Mouse (Mus musculus) brain, embryonic 18.5 days (tissue): ENCODE data around the gene Pou2f3.

Source experiments
- DNase-seq: peaks from one replicate; pipeline ENCODE4 v3.0.0-alpha.2; 2012; ENCODE audit warnings: low read depth, low spot score

Gene Pou2f3

DNA sequence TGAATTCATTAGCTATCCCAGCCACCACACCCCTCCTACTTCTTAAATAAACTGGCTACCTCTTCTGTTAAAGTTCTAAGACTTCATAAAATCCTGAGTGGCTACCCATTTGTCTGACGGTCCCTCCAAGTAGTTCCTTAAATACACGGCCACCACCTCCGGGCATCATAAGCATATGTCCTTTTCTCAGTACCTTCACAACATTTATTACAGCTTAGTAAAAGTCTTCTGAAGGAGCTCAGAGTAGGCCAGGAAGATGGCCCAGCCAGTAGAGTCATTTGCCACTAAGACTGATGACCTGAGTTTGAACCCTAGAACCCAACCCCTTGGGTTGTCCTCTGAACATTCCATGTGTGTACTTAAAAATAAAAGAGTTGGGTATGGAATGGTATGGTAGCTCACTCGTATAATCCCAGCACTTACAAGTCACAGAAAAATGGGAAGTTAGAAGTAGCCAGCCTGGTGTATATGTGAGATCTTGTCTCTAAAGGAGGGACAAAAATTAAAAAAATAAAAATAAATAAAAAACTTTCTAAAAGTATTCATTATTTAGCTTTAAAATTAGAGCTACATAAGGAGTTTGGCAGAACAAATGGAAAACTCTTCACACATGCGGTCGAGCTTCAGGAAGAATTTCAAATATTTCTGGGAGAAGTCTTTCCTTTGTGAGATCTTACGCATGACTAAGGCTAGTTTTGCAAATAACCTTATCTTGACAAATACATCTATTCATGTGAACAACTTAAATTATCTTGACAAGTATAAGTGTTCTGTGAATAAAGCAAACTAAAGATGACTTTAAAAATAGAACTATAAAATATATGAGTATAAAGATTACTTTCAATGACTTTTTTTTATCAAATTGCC lies 125.4 kb downstream of the Pou2f3 start:
- no peak for DNase-seq

DNA sequence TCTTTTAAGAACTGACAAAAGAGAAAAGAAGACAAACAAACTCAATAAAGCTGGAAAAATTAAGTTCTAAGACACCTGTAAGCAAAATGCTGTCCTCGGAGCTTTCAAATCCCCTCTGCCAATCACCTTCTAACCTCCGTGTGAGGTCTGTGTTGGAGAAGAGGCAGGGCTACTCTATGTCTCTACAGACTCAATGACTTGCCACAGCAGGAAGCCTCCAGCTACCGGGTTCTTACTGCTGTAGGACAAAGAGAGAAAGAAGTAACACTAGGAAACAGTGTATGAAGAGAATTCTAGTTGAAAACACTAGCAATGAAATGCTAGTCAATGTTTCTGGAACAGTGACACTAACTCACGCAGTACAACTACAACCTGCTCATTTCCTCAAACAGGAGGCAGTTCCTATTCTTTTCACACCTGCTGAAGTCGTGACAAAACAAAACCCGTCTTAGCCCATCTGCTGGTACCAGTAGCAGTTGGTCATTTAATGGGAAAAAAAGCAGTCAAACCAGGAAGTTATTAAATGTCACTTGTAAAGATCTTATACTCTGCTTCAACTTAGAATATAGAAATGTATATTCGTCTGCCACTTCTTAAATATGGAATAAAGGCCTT lies 126.6 kb downstream of the Pou2f3 start:
- DNase-seq = no peak

DNA sequence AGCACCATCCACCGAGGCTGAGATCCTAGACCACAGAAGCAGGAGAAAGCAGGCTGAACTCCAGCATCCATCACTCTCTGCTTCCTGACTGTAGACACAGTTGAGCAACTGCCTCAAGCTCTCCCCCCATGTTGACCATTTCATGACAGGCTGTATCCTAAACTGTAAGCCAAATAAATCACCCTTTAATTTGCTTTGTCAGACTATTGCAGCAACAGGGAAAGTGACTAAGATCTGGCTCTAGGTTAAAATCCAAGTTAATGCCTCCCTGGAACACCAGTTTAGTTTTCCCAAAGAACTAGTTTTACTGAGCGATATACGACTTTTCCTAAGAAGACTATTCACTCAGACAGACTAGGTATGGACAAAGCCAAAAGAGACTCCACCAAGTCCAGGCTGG lies 131.5 kb downstream of the Pou2f3 start:
- no peak for DNase-seq

DNA sequence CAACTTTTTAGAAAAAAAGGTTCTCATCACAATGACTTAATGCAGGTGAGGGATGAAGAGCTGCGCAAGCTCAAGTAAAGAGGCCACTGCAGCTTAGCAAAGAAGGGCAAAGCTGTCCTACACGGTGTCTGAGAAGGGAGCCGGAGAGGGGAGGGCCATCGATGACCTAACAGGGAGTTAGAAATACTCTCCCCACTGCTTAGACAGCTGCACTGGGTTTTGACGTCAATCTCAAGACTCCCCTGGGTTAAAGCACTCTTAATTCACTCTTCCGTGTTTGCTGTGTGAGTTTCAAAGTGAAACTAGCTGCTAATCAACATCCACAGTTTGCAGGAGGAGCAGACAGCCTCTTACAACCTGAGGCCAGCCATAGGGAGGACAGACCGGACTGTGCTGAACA lies 134.0 kb downstream of the Pou2f3 start:
- no peak for DNase-seq

DNA sequence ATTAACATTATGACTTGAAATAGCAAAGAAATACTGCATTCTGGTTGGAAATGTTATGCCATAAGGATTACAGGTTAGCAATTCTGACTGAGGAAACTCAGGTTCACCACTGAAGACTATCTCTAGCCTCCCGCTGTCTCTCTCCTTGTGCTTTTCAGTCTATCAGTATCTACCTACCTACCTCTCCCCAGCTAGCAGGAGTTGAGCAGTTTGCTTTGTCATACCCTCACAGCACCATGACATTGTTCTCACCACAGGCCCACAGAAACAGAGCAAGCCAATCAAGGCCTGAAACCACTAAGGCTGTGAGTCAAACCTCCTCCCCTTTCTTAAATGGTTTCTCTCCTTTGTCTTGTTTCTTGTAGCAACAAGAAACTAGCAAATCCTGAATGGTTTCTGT lies 135.6 kb downstream of the Pou2f3 start:
- no peak for DNase-seq
